8 mouse cellular contexts compared by ENCODE assay signal in genomic region chr14:18238131-18238749, GRCm38 (mm10). TPM values are rescaled to one million over a fixed set of nuclear protein-coding genes. Genes with fewer than 3 reads are reported as not detected.
DNase-seq lines count a peak whose midpoint lies in the region; ATAC-seq and TF ChIP-seq lines count a peak whose summit lies in the region.

No protein-coding gene starts in this region.

- peak; percentile 97 to 98 for DNase-seq in B cell, adult 2 months
- peak; percentile 98 for DNase-seq in brain, adult 2 months (ENCODE audit: low read depth, low spot score)
- DNase-seq in kidney, postnatal 0 days (ENCODE audit: low spot score): peak; percentile 96
- DNase-seq in liver, embryonic 11.5 days (ENCODE audit: low spot score): peak; percentile 97
- peak; percentile 98 for DNase-seq in naive thymus-derived CD4-positive, alpha-beta T cell, adult 2 months (ENCODE audit: low read depth)

- H3K9me3 ChIP-seq in heart, embryonic 12.5 days (replicated peaks): no peaks in the 10 kb centered on the region
- H3K9me3 ChIP-seq in kidney, postnatal 0 days (replicated peaks; ENCODE audit: low read length): no peaks in the 10 kb centered on the region
- no peaks in the 10 kb centered on the region for H3K9me3 ChIP-seq in liver, embryonic 11.5 days (ENCODE audit: control insufficient read depth, low read length)
- H3K9me3 ChIP-seq in stomach, embryonic 14.5 days (ENCODE audit: control insufficient read depth, low read depth, low read length): no peaks in the 10 kb centered on the region

- H3K27me3 ChIP-seq in heart, embryonic 12.5 days (replicated peaks): no peaks in the 10 kb centered on the region
- H3K27me3 ChIP-seq in kidney, postnatal 0 days (ENCODE audit: insufficient read depth, low read length): no peaks in the 10 kb centered on the region
- H3K27me3 ChIP-seq in liver, embryonic 11.5 days (replicated peaks; ENCODE audit: control insufficient read depth, insufficient read depth, low read length): no peaks in the 10 kb centered on the region
- no peaks in the 10 kb centered on the region for H3K27me3 ChIP-seq in stomach, embryonic 14.5 days (ENCODE audit: control insufficient read depth, insufficient read depth, low read length)

- H3K4me3 ChIP-seq in heart, embryonic 12.5 days: peak overlapping the region; percentile 81
- H3K4me3 ChIP-seq in kidney, postnatal 0 days (replicated peaks; ENCODE audit: low read depth, low read length): peak overlapping the region; percentile 84
- peak overlapping the region; percentile 77 for H3K4me3 ChIP-seq in liver, embryonic 11.5 days (ENCODE audit: low read depth, low read length)
- H3K4me3 ChIP-seq in stomach, embryonic 14.5 days (ENCODE audit: low read depth, low read length): peak overlapping the region; percentile 77

- peak overlapping the region; percentile 71 for H3K4me2 ChIP-seq in heart, embryonic 12.5 days
- H3K4me2 ChIP-seq in kidney, postnatal 0 days (ENCODE audit: low read length): peak overlapping the region; percentile 81
- H3K4me2 ChIP-seq in liver, embryonic 11.5 days: peak overlapping the region; percentile 95
- H3K4me2 ChIP-seq in stomach, embryonic 14.5 days (replicated peaks; ENCODE audit: low read depth, low read length): peak overlapping the region; percentile 69

- H3K27ac ChIP-seq in heart, embryonic 12.5 days (ENCODE audit: poor library complexity, severe bottlenecking): peak overlapping the region; percentile 92
- H3K27ac ChIP-seq in kidney, postnatal 0 days: peak overlapping the region; percentile 98
- H3K27ac ChIP-seq in liver, embryonic 11.5 days (ENCODE audit: low read depth, low read length): peak overlapping the region; percentile 73
- peak overlapping the region; percentile 82 for H3K27ac ChIP-seq in stomach, embryonic 14.5 days (ENCODE audit: low read length)

- H3K4me1 ChIP-seq in heart, embryonic 12.5 days (replicated peaks): peaks cover 15% of the 10 kb centered on the region
- H3K4me1 ChIP-seq in kidney, postnatal 0 days (replicated peaks; ENCODE audit: insufficient read depth, low read length): no peaks in the 10 kb centered on the region
- H3K4me1 ChIP-seq in liver, embryonic 11.5 days (replicated peaks; ENCODE audit: control insufficient read depth, insufficient read depth, low read length): no peaks in the 10 kb centered on the region; the same call in 1 of the 2 replicates
- H3K4me1 ChIP-seq in stomach, embryonic 14.5 days (ENCODE audit: control insufficient read depth, insufficient read depth, low read length): no peaks in the 10 kb centered on the region

- H3K9ac ChIP-seq in heart, embryonic 12.5 days: peak overlapping the region; percentile 79
- peak overlapping the region; percentile 94 for H3K9ac ChIP-seq in kidney, postnatal 0 days (ENCODE audit: low read depth, low read length)
- peak overlapping the region; percentile 70 for H3K9ac ChIP-seq in liver, embryonic 11.5 days (ENCODE audit: low read depth, low read length)
- peak overlapping the region; percentile 55 for H3K9ac ChIP-seq in stomach, embryonic 14.5 days (replicated peaks; ENCODE audit: low read depth, low read length)

- under 1% methylated on average over 71 of the region's 71 CpGs for WGBS in heart, embryonic 12.5 days
- under 1% methylated on average over 65 of the region's 71 CpGs for WGBS in kidney, postnatal 0 days
- under 1% methylated on average over 70 of the region's 71 CpGs for WGBS in liver, embryonic 11.5 days
- WGBS in stomach, embryonic 14.5 days: under 1% methylated on average over 71 of the region's 71 CpGs

- H3K36me3 ChIP-seq in heart, embryonic 12.5 days: no peaks in the 10 kb centered on the region
- no peaks in the 10 kb centered on the region for H3K36me3 ChIP-seq in kidney, postnatal 0 days (ENCODE audit: insufficient read depth, low read length)
- H3K36me3 ChIP-seq in liver, embryonic 11.5 days (ENCODE audit: control insufficient read depth, insufficient read depth, low read length): no peaks in the 10 kb centered on the region
- no peaks in the 10 kb centered on the region for H3K36me3 ChIP-seq in stomach, embryonic 14.5 days (ENCODE audit: control insufficient read depth, insufficient read depth, low read length)

- no peak for TF ChIP-seq CTCF in kidney, postnatal 0 days (IDR thresholded peaks at IDR 0.05; ENCODE audit: low read depth)

- peak; percentile 92 for ATAC-seq in erythroblast, adult 5-6 weeks (replicated peaks; ENCODE audit: low FRiP score, poor library complexity, severe bottlenecking)
- peak; percentile 93 for ATAC-seq in heart, embryonic 12.5 days (ENCODE audit: insufficient number of reproducible peaks, low FRiP score)
- ATAC-seq in kidney, postnatal 0 days (replicated peaks; ENCODE audit: low FRiP score, low read depth): peak; percentile 91
- peak; percentile 89 for ATAC-seq in liver, embryonic 11.5 days (replicated peaks; ENCODE audit: low FRiP score)
- peak; percentile 90 for ATAC-seq in stomach, embryonic 14.5 days (ENCODE audit: insufficient number of reproducible peaks, insufficient read depth, low FRiP score, low read depth)

RNA-seq across cellular contexts. Expression of gene Nr1d2, which starts 0.7 kb away (rescaled TPM):
- 2.9 TPM in 1 of 2 replicates, not detected in the other for total RNA-seq in erythroblast, adult 5-6 weeks (2015; ENCODE audit: low replicate concordance)
- total RNA-seq in erythroblast, adult 5-6 weeks (2017; ENCODE audit: low replicate concordance): 2.0 and 2.5 TPM in 2 replicates
- 14.3 and 14.7 TPM in 2 replicates for polyA plus RNA-seq in heart, embryonic 12.5 days (2016; fragmentation: Nextera tagmentation; extraction: Ambion mirVana)
- 12.4 and 13.2 TPM in 2 replicates for polyA plus RNA-seq in kidney, postnatal 0 days (2015; fragmentation: Nextera tagmentation; extraction: Ambion mirVana)
- polyA plus RNA-seq in liver, embryonic 11.5 days (2014; fragmentation: Nextera tagmentation; extraction: Ambion mirVana): 4.0 and 4.1 TPM in 2 replicates
- polyA plus RNA-seq in stomach, embryonic 14.5 days (2014; fragmentation: Nextera tagmentation; extraction: Ambion mirVana): 9.9 and 12.9 TPM in 2 replicates

RNA-seq across cellular contexts. Expression of gene Nkiras1, which starts 32.7 kb away (rescaled TPM):
- 0.21 TPM in 1 of 2 replicates, not detected in the other for total RNA-seq in erythroblast, adult 5-6 weeks (2015; ENCODE audit: low replicate concordance)
- total RNA-seq in erythroblast, adult 5-6 weeks (2017; ENCODE audit: low replicate concordance): 2.4 and 3.5 TPM in 2 replicates
- 18.5 and 19.1 TPM in 2 replicates for polyA plus RNA-seq in heart, embryonic 12.5 days (2016; fragmentation: Nextera tagmentation; extraction: Ambion mirVana)
- polyA plus RNA-seq in kidney, postnatal 0 days (2015; fragmentation: Nextera tagmentation; extraction: Ambion mirVana): 18.0 and 18.1 TPM in 2 replicates
- polyA plus RNA-seq in liver, embryonic 11.5 days (2014; fragmentation: Nextera tagmentation; extraction: Ambion mirVana): 15.3 and 17.0 TPM in 2 replicates
- 15.6 and 19.0 TPM in 2 replicates for polyA plus RNA-seq in stomach, embryonic 14.5 days (2014; fragmentation: Nextera tagmentation; extraction: Ambion mirVana)

RNA-seq across cellular contexts. Expression of gene Rpl15, which starts 33.0 kb away (rescaled TPM):
- 481 and 533 TPM in 2 replicates for total RNA-seq in erythroblast, adult 5-6 weeks (2015; ENCODE audit: low replicate concordance)
- total RNA-seq in erythroblast, adult 5-6 weeks (2017; ENCODE audit: low replicate concordance): 416 and 508 TPM in 2 replicates
- polyA plus RNA-seq in heart, embryonic 12.5 days (2016; fragmentation: Nextera tagmentation; extraction: Ambion mirVana): 293 and 314 TPM in 2 replicates
- 472 and 558 TPM in 2 replicates for polyA plus RNA-seq in kidney, postnatal 0 days (2015; fragmentation: Nextera tagmentation; extraction: Ambion mirVana)
- polyA plus RNA-seq in liver, embryonic 11.5 days (2014; fragmentation: Nextera tagmentation; extraction: Ambion mirVana): 546 and 598 TPM in 2 replicates
- 520 and 544 TPM in 2 replicates for polyA plus RNA-seq in stomach, embryonic 14.5 days (2014; fragmentation: Nextera tagmentation; extraction: Ambion mirVana)

Comparison
In these comparisons a context has a peak if more than half of its experiments do, and no peak if none do; other contexts are left out.
1. Peak in every context shown above with its lines: DNase-seq, ATAC-seq, H3K4me3 ChIP-seq and H3K27ac ChIP-seq.